Mouse (Mus musculus) cerebellum, adult 8-10 months (tissue): ENCODE data around the gene Ctsw.

Experiments
- DNase-seq: peaks from one replicate; pipeline ENCODE4 v3.0.0; 2022

Gene Ctsw

GRCm38 (mm10) chr19:5461411-5461810 lies 6.9 kb downstream of the Ctsw start:
- DNase-seq: no peak

GRCm38 (mm10) chr19:5460465-5460911 lies 7.8 kb downstream of the Ctsw start, which contains the start of gene Fibp:
TSS of gene Fibp (plus strand) at chr19:5460615.
- peak; percentile 85 for DNase-seq

GRCm38 (mm10) chr19:5459896-5460295 lies 8.4 kb downstream of the Ctsw start:
- DNase-seq: no peak

- no peak for DNase-seq
Measured at GRCm38 (mm10) chr19:5459019-5459418, 9.3 kb downstream of the Ctsw start.

GRCm38 (mm10) chr19:5457746-5458442 lies 10.4 kb downstream of the Ctsw start, which contains the start of gene Ccdc85b:
TSS of gene Ccdc85b (minus strand) at chr19:5457894.
- DNase-seq: no peak

GRCm38 (mm10) chr19:5456922-5457745 lies 11.2 kb downstream of the Ctsw start:
- peak; percentile 97 for DNase-seq

- no peak for DNase-seq
Measured at GRCm38 (mm10) chr19:5456241-5456921, 11.9 kb downstream of the Ctsw start.

GRCm38 (mm10) chr19:5455568-5455967 lies 12.7 kb downstream of the Ctsw start:
- DNase-seq: no peak

- no peak for DNase-seq
Measured at GRCm38 (mm10) chr19:5455037-5455436, 13.3 kb downstream of the Ctsw start.

GRCm38 (mm10) chr19:5451766-5452165 lies 16.5 kb downstream of the Ctsw start:
- DNase-seq: no peak

GRCm38 (mm10) chr19:5449673-5450072 lies 18.6 kb downstream of the Ctsw start:
- DNase-seq: no peak

GRCm38 (mm10) chr19:5448354-5449150 lies 19.8 kb downstream of the Ctsw start:
- no peak for DNase-seq

- peak; percentile 61 for DNase-seq
Measured at GRCm38 (mm10) chr19:5447515-5448353, 20.6 kb downstream of the Ctsw start, which contains the start of gene Fosl1. TSS of gene Fosl1 (plus strand) at chr19:5447547.

GRCm38 (mm10) chr19:5445747-5446146 lies 22.6 kb downstream of the Ctsw start:
- DNase-seq: no peak

- no peak for DNase-seq
Measured at GRCm38 (mm10) chr19:5444954-5445353, 23.4 kb downstream of the Ctsw start.

GRCm38 (mm10) chr19:5444371-5444908 lies 23.9 kb downstream of the Ctsw start:
- DNase-seq: no peak

- DNase-seq: no peak
Measured at GRCm38 (mm10) chr19:5433951-5434350, 34.4 kb downstream of the Ctsw start.

GRCm38 (mm10) chr19:5432992-5433852 lies 35.1 kb downstream of the Ctsw start:
- peak; percentile 38 for DNase-seq

- no peak for DNase-seq
Measured at GRCm38 (mm10) chr19:5431911-5432464, 36.3 kb downstream of the Ctsw start.

- no peak for DNase-seq
Measured at GRCm38 (mm10) chr19:5430408-5430807, 37.9 kb downstream of the Ctsw start.
